Comparison of ENCODE assay signal across 8 mouse cellular contexts in the genomic region with DNA sequence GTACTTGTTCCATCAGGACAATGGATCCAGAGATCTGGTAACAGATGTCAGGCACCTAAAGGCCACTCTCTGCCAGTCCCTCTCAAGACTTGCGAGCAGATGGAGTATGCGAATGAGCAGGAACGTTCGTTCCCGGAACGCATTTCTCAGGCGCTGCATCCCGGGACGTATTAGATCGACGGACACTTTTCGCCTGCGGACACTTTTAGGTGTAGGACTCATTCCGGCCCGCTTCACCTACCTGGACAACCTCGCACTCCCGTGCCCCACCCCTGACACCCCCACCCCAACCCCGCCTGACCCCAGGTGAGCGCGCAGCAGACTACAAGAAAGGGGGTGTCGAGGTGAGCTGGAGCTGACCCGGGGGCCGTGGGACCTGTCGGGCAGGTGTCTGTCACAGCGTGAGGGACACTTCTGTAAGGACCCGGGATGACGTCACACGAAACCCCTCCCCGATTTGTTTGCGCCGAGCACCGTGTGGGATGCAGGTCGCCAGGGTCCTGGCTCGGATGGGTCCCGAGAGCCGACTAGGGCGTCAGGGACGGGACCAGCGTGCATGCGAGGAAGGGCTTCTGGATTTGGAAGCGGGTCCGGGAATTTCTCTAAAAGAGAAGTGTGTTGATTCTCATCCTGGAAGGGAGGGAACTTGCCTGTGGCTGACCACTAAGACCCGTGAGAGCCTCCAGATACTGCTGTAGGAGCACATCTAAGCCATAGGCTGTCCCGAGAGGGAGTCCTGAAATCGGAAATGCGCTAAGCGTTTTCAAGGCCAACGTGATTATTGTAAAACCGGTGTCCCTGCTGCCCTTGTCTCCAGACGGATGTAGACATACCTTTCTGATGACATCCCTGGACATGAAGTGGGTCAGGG. TPM values are rescaled to one million over a fixed set of nuclear protein-coding genes. Genes with fewer than 3 reads are reported as not detected.
DNase-seq lines count a peak whose midpoint lies in the region; ATAC-seq lines count a peak whose summit lies in the region.

A gene (plus strand): TSS at position 202 of the 871 bp plus-strand sequence.

- H3K4me2 ChIP-seq in hindbrain, embryonic 11.5 days (replicated peaks; ENCODE audit: low read depth, low read length): peak within 1 kb of the TSS; percentile 69

- peaks cover 3% of the 10 kb centered on the region; the same call in 1 of the 2 replicates for H3K27me3 ChIP-seq in hindbrain, embryonic 11.5 days (ENCODE audit: control insufficient read depth, insufficient read depth, low read length)

- H3K9me3 ChIP-seq in hindbrain, embryonic 11.5 days (ENCODE audit: control insufficient read depth, low read length): no peaks in the 10 kb centered on the region

- H3K9ac ChIP-seq in hindbrain, embryonic 11.5 days (ENCODE audit: low read depth, low read length): peak within 1 kb of the TSS; percentile 65

- H3K36me3 ChIP-seq in hindbrain, embryonic 11.5 days (ENCODE audit: control insufficient read depth, insufficient read depth, low read length): no peaks in the 10 kb centered on the region

- 2% methylated on average over 50 of the region's 50 CpGs for WGBS in hindbrain, embryonic 11.5 days

- DNase-seq in R1 (ENCODE audit: low read depth, low spot score): peak; percentile 79
- peak; percentile 84 to 88 for DNase-seq in cerebellum, postnatal 10 days
- peak; percentile 48 to 51 for DNase-seq in frontal cortex, postnatal 10 days (ENCODE audit: low spot score in 2 of 2)
- peak; percentile 88 for DNase-seq in hindbrain, embryonic 11.5 days (ENCODE audit: low spot score)
- peak; percentile 46 for DNase-seq in layer of hippocampus, adult 9-11 months
- peak; percentile 65 for DNase-seq in lung, postnatal 14 days
- DNase-seq in retina, postnatal 7 days (ENCODE audit: low read depth, low spot score): peak; percentile 65
- peak; percentile 50 for DNase-seq in urinary bladder, postnatal 14 days (ENCODE audit: low spot score)

- peak within 1 kb of the TSS; percentile 55 for H3K4me3 ChIP-seq in hindbrain, embryonic 11.5 days (ENCODE audit: low read depth, low read length)

- ATAC-seq in hindbrain, embryonic 11.5 days (ENCODE audit: low FRiP score): peak; percentile 70

- H3K4me1 ChIP-seq in hindbrain, embryonic 11.5 days (replicated peaks; ENCODE audit: control insufficient read depth, insufficient read depth, low read length): 0 out of 2 replicates have a peak, but pooled peaks cover 2% of the 10 kb centered on the region

- H3K27ac ChIP-seq in hindbrain, embryonic 11.5 days (ENCODE audit: low read depth, low read length): no peak within 1 kb of the TSS

RNA-seq across cellular contexts. Expression of the gene that starts here (rescaled TPM):
- 11.5 and 15.4 TPM in 2 replicates for polyA plus RNA-seq in hindbrain, embryonic 11.5 days (2014; fragmentation: Nextera tagmentation; extraction: Ambion mirVana)
